Mouse (Mus musculus) erythroid progenitor cell, adult 5-6 weeks (primary cell): ENCODE measurements around the gene Cdsn. TPM values are rescaled to one million over a fixed set of nuclear protein-coding genes. Genes with fewer than 3 reads are reported as not detected.
A peak's percentile ranks its signal among the peaks of the same experiment; 100 is the strongest.

ENCODE experiments used
- ATAC-seq: replicated peaks from 2 replicates; pipeline ENCODE4 v1.8.0; 2016; ENCODE audit warnings: moderate number of reproducible peaks, mild to moderate bottlenecking, moderate TSS enrichment, inconsistent platforms; ENCODE audit not compliant: poor library complexity, low FRiP score, severe bottlenecking
- total RNA-seq, 2 experiments: library from RNA; stranded (forward) in 1 of 2; stranded (reverse) in 1 of 2; fragments of 150-400 nt in 1 of 2; fragments of 186-747, 209-891 nt in 1 of 2; gene quantifications; 2 replicates each; pipeline versions ENCODE4 v1.2.3 to v1.2.4; 2015 to 2017; ENCODE audit warnings: low replicate concordance in 2 of 2

The Cdsn gene
- total RNA-seq, 2 experiments from 2014 or later, result not detected

DNA sequence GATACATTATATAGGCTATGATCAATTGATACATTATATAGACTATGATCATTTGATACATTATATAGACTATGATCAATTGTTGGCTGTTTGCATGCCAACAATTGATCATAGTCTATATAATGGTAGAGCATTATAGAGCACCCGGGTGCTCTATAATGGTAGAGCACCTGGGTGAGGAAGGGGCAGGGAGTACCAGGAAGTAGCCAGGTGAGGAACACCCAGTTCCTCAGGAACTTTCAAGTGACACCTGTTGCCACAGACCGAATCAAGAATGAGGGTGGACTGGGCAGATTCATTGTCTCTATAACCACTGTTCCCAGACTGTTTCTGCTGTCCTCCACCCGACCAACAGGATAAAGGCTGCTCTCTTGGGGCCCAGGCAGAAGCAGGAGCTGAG, 15.2 kb downstream of the Cdsn start, which contains the start of gene 2300002M23Rik:
2300002M23Rik (plus strand) TSS at position 301 of the 400 bp plus-strand sequence.
- no peak for ATAC-seq

DNA sequence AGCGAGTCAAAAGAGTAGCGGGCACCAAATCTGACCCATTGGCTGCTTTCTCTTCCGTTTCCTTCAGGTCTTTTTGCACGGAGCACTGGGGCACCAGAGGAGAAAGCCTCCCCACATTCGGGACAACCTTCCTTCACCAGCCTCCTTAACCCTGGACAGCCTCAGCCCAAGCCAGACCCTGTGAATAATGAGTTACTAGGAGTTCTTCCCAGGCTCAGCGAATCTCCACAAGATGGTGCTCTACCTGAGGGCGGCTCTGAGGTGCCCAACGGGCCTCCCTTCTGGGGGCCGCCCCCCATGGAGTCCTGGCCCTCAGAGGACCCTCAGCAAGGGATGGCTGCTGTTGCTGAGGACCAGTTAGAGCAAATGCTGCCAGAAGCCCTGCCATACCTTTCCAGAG, 15.8 kb downstream of the Cdsn start:
- ATAC-seq, result no peak

DNA sequence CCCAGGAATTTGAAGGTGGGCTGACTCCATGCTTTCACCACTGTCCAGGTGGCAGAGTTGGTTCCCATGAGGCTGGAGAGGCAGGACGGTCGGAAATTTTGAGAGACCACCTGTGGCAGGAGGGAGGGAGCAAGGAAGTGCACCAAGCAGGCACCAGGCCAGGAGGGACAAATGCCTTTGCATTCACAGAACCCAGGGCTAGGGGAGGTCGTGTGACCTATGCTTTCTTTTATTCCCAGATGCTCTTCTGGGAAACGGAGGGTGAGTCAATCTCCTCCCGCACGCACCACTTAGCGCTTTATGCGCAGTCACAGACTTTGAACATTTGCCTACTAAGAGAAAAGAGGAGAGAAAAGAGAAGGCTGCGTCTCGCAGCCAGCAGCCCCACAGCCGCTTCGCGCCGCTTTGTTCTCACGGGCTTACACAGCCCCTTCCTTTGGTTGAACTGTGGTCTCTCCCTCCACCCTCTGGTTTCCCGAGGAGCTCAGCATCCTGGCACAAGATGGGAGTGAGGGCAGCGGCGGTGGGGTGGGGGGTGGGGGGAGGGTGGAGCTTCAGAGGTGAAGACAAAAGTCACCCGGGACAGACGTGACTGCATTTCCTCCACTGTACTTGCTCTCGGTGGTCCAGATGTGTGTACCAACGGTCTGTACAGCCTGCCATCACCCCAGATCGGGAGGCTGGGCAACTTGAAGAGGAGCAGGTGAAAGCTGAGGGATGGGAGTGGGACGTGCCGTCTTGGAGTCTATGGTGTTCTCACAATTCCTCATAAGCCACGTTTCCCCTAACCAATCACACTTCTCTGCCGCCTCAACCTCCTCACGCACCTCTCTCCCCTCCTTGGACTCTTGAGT, 17.4 kb downstream of the Cdsn start:
- no peak for ATAC-seq

DNA sequence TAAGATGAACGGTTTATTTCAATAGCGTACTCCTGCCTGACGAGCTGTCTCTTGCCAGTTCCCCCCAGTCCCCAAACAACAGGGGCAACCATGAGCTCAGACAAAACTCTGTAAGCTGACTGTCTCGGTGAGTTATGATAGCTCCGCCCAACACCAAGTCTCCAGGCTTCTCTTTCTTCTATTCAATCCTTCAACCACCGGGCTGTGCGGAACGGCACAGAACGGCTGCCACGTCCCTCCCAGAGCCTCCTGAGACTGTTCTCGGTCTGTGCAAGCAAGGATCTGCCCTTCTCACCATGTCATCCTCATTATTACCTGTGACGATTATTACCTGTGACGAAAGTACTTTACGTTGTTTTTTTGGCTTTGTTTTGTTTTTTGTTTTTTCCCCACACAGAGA, 18.9 kb downstream of the Cdsn start:
- ATAC-seq, result no peak

DNA sequence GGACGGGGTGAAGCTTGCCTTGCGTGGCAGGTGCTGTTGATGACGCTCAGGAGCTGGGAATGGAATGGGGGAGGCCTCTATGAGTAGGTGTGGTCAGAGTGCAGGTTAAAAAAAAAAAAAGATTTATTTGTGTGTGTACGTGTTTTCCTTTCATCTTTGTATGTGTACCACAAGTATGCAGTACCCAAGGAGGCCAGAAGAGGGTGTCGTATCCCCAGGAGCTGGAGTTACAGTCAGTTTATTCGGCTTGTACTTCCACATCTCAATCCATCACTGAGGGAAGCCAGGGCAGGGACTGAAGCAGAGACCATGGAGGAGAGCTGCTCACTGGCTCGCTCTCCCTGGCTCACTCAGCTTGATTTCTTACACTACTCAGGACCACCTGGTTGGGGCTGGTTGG, 19.5 kb downstream of the Cdsn start:
- ATAC-seq, result no peak

DNA sequence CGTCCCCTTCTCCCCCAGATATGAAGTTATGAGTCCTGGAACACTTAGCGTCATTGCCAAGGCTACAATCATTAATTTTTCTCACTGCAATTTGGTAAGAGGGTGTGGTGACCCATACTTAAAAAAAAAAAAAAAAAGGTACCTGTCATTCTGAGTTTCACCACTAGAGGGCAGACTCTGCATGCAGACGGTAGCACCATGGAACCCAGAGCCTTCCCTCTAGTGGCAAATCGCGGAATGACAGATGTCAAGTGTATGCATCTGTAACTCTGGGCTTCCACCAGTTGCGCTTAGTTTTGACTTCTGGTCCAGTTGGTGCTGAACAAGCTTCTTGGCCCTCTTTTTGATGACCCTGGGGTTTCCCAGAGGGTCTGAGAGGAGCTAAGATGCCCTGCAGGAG, 26.3 kb downstream of the Cdsn start:
- peak; percentile 80 for ATAC-seq

DNA sequence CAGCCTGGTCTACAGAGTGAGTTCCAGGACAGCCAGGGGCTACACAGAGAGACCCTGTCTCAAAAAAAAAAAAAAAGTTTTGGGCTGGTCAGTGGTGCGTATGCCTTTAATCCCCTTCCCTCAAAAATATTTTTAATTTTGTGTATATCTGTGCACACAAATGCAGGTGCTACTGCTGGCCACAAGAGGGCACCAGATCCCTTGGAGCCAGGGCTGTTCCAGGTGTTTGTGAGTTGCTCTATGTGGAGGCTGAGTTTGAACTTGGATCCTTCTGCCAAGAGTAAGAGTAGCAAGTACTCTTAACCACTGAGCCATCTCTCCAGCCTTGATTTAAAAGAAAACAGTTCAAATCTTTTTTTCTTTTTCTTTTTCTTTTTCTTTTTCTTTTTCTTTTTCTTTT, 31.0 kb downstream of the Cdsn start:
- ATAC-seq, result no peak; the same call in 1 of the 2 replicates

DNA sequence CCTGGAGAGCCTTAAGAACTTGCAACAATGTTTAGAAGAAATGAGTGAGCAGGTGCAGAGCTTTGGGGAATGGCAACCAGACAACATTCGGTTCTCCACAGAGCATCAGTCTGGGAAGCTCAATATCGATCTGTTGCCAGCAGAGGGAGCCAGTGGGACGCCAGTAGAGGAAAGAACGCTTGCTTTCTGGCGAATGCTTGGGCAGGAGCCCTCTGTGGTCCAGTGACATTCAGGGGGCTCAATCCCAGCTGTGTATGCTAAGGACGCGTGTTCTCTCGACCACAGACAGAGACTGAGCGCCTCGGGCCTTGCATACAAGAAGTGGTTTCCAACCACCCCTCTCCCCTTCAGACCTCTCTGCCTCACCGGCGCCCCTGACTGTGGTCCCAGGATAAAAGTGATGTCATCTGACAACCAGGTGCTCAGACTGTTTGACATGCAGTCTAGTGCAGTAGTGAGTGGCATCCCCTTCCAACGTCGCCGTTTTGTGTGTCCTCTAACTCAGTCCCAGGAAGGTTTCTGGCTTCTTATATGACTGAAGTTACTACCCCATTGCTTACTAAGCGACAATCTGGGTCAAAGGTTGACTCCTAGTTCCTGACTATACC, 32.5 kb downstream of the Cdsn start:
- peak; percentile 49 for ATAC-seq

DNA sequence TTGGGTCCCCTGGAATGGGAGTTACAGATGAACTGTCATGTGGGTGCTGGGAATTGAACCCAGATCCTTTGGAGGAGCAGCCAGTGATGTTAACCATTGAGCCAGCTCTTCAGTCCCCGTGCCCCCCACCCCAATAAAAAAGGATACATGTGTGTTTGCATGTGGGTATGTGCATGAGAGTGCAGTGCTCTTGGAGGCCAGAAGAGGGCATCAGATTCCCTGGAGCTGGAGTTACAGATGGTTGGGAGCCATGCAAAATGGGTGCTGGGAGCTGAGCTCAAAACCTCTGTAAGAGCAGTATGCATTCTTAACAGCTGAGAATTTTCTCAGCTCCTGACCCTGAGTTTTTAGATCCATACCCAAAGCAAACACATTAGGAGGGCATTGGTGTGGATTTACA, 35.4 kb downstream of the Cdsn start:
- ATAC-seq, result no peak

DNA sequence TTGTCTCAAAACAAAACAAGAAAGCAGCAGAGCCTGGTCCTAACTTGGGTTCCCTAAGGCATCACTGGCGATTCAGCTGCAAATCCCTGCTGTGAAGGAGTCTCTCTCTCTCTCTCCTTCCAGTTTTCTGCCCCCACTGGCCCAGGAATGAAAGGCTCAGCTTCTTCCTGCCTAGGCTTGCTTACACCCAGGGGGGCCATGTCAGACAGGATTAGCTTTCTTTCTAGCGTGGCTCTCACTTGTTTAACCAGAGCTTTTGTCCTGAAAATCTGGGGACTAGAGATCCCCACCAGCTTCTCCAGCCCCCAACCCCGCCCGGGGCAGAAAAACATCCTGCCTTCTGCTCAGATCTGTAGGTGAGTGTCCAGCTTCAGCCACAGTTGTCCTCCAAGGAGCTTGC, 36.5 kb downstream of the Cdsn start:
- no peak for ATAC-seq

DNA sequence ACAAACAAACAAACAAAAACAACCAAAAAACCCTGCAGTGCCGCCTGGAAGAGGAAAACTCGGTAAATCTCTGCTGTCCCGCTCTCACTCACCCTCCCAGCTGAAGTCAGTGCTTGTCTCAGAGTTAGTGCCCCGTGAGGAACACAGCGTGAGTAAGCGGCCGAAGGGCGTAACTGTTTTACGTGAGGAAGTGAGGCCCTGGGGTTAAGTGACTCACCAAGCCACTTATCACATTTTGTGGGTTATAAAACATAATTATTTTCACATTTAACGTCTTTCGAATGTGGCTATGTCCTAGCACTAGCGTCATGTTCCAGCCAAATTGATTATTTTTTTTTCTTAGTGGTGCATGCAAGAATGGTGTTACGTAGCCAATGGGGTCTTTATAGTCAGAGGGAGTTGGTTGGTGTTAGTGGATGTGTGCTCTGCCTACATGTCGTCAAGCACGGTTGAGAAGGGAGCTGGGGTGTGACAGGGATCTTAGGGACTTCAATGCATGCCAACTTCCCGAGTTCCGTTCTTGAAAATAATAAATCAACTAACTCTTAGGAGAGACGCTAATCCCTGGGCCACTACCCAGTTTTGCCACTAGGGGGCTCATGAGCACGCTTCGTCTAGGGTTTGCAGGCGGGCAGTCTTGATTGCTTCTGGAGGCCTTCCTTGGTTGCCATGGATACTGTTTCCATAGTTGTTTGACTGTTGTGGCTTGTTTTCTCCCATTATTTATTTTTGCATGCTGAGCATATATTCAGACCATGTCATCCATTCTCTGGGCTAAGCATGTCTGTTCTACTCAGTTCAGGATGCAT, 38.7 kb downstream of the Cdsn start:
- peak; percentile 72 for ATAC-seq

DNA sequence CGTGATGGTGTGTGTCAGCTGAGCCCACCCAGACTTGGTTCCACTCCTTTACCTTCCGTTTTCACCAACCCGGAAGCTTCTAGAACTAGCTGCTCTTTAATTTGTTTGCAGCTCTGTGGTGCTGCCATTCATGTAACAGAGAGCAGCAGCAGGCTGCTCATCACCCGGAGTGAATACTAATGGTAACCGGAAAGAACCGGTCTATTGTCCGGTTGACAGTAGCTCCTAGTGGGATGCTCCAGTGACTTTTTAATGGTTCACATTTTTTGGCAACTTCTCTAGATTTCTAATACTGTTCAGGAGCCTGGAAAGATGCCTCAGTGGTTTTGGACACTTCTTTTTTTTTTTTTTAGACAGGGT, 39.3 kb downstream of the Cdsn start:
- no peak for ATAC-seq

DNA sequence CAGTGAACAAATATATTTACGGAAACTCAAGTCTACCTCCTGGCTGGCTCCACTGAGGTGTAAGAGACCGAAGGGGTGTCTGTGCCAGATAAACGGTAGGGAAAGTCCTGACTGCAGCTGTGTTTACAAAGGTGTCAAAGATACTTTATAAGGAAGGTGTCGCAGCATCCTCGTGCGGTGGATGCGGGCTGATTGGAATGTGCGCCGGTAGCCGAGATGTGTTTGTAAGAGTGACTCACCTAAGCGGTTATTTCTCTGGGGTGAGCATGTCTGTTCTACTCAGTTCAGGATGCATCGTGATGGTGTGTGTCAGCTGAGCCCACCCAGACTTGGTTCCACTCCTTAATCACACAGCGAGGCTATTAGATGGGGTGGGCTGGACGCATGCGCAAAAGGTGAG, 39.8 kb downstream of the Cdsn start:
- ATAC-seq, result no peak

DNA sequence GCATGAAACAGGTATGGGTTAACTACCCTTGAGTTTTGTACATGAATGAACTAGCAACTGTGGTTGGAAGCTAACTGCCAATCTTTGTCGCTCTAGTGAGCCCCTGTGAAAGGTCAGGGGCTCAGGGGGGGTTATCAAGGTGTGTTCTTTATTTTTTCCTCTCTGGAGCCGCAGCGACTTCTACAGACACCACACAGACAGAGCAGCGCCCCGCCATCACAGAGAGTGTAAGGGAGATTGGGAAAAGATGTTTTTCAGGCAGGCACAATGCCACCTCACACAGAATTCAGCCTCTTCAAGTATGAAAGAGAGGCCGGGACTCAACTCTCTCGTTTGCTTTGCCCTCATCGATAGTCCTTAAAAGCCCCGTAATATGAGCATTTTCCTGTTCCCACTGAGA, 40.2 kb downstream of the Cdsn start:
- no peak for ATAC-seq

DNA sequence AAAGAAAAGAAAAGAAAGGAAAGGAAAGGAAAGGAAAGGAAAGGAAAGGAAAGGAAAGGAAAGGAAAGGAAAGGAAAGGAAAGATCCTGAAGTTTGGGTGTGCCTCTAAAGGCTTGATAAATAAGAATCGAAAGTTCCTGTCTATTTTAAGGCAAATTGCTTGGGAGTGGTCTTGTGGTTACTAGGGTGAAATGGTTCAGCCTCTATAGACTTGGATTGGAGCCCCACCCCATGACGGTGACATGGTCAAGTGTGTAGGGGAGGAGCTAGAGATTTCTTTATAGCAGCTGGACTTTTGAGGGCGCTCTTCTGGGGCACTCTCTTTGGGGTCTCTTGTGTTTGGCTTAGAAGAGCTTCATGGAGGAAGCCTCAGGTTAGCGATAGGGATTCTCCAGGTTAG, 41.9 kb downstream of the Cdsn start:
- ATAC-seq, result no peak

DNA sequence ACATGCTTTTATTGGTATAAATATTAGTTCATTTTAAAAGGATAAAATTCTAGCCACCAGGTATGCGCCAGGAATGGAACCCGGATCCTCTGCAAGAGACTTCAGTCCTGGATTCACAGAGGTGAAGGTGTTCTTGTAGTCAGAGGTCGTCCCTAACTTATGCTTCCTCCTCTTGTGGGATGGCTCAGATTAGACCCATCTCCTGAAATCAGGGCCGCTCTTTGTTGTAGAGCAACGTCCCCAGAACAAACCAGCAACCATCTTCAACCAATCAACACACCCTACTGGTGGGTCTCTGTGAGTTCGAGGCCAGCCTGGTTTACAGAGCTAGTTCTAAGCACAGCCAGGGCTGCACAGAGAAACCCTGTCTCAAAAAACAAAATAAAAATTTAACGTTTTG, 42.5 kb downstream of the Cdsn start:
- ATAC-seq, result no peak

DNA sequence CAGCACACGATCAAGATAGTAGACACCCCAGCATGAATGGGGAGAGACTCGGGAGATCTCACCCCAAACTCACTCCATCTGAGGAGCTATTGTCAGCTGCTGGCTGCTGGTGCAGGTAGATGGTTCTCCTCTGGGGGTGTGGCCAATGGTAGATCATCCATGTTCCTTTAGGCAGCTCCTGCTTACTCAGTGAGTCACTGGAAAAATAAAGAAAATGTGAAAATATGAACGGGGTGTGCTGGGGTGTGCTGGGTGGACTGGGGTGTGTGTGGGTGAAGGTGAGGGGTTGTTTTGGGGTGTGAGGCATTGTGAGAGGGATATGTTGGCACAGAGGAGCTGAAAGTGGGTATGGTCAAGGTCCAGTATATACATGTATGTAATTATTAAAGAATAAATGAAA, 45.5 kb downstream of the Cdsn start:
- ATAC-seq, result no peak

DNA sequence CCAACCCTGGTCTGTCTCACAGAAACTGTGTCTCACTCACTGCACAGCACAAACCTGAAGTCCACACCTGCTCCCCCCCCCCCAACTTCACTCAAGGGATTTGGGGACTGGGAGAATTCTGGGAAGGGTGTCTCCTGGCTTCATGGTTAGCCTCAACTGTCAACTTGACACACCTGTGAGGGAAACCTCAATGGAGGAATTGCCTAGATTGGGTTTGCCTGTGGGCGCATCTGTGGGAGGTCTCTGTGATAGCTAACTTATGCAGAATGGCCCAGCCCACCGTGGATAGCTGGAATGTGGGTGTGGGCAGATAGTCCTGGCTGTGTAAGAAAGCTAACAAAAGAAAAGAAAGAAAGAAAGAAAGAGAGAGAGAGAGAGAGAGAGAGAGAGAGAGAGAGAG, 49.3 kb downstream of the Cdsn start, which contains the start of gene Sfta2:
Sfta2 (plus strand) TSS at position 301 of the 400 bp plus-strand sequence.
- ATAC-seq, result no peak

DNA sequence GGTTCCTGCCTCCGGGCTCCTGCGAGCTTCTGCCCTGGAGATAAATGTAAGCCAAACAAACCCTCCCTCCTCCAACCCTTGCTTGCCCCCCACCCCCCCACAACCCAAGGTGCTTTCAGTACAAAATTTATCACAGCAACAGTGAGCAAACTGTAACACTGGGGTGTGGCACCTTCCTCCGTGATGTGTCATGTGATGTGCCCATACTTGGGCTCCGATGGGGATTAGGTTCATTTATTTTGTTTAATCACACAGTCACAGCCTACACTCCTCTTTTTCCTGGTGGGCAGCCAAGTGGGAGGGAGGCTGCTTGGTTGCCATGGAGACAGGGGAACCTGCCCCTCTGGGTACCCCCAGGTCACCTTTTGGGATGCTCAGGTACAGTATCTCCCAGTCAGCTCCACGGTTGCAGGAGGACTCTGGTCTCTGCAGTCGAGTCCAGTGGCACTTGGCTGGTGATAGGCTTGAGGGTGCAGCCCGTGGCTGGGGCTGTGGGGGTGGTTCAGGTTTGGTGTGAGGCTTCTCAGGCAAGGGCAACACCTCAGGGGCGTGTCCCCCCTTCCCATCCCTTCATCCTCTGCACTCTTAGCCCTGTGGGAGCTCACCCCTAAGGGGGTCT, 49.9 kb downstream of the Cdsn start:
- ATAC-seq, result 0 out of 2 replicates have a peak, but pooled peaks have one; percentile 39
